In the genomic region with DNA sequence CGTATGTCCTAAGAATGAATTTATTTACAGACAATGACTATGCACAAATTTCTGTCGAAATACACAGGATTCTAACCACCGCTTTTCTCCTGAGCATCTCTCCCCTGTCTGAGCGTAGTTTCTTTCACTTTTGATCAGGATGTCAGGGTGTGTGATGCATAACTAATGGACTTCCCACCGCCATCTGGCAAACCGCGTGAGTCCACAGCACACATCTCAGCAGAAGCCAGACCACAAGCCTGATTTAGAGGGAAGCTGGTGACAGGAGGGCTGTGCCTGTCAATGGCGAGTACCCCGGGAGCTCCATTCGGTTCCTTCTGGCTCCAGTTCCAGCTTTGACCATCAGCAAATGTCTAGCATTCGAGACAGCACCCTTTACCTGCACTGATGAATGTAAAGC, we compare ENCODE assay signal across 10 mouse cellular contexts. TPM values are rescaled to one million over a fixed set of nuclear protein-coding genes. Genes with fewer than 3 reads are reported as not detected.
DNase-seq lines count a peak whose midpoint lies in the region; ATAC-seq and TF ChIP-seq lines count a peak whose summit lies in the region.
"Had no signal": no experiment of that assay in that cellular context is flagged by ENCODE, and none has a peak within 500 bp of the region (broad histone marks: within the 10 kb centered on the region; RNA-seq: fewer than 3 reads in every experiment).

No protein-coding gene starts in this region.

- no peaks in the 10 kb centered on the region for H3K9me3 ChIP-seq in heart, embryonic 14.5 days (ENCODE audit: control insufficient read depth, low read length)
- H3K9me3 ChIP-seq in liver, embryonic 15.5 days (replicated peaks) = no peaks in the 10 kb centered on the region

- H3K27ac ChIP-seq in heart, embryonic 14.5 days (replicated peaks in 1 of 2; ENCODE audit: control insufficient read depth in 1 of 2, insufficient read depth in 1 of 2, low read depth in 2 of 2, low read length in 2 of 2) = no peak overlapping the region
- no peak overlapping the region for H3K27ac ChIP-seq in liver, embryonic 15.5 days (replicated peaks)
- no peak overlapping the region for H3K27ac ChIP-seq in gastrocnemius, adult 2 months
- H3K27ac ChIP-seq: liver, embryonic 14.5 days had no signal

- intact Hi-C loops in heart, postnatal 36 days (cut with DNase I) = no loop called here
- intact Hi-C loops in gastrocnemius, adult 2 months (cut with DNase I) = no loop called here

- TF ChIP-seq POLR2A in brain, embryonic 14.5 days (IDR thresholded peaks at IDR 0.05; ENCODE audit: borderline replicate concordance, extremely low read depth, insufficient read depth, insufficient read length, poor library complexity, severe bottlenecking) = no peak

- no peak overlapping the region for H3K4me3 ChIP-seq in heart, embryonic 14.5 days (ENCODE audit: control insufficient read depth in 1 of 2, insufficient read depth in 1 of 2, low read depth in 1 of 2, low read length in 2 of 2)
- no peak overlapping the region for H3K4me3 ChIP-seq in liver, embryonic 15.5 days (replicated peaks)
- no peak overlapping the region for H3K4me3 ChIP-seq in gastrocnemius, adult 2 months

- peak overlapping the region; percentile 16; the same call in 1 of the 2 replicates for H3K4me2 ChIP-seq in heart, embryonic 14.5 days (ENCODE audit: low read length)
- H3K4me2 ChIP-seq in liver, embryonic 15.5 days = peak overlapping the region; percentile 36; the same call in 1 of the 2 replicates

- no peak for TF ChIP-seq CTCF in brain, embryonic 14.5 days (IDR thresholded peaks at IDR 0.05; ENCODE audit: borderline replicate concordance, extremely low read depth, insufficient read depth, insufficient read length)
- TF ChIP-seq CTCF in gastrocnemius, adult 2 months (IDR thresholded peaks at IDR 0.05) = no peak

- 48% methylated on average over 11 of the region's 11 CpGs for WGBS in heart, embryonic 14.5 days
- 15% methylated on average over 11 of the region's 11 CpGs for WGBS in liver, embryonic 15.5 days (ENCODE audit: insufficient replicate concordance)

- H3K27me3 ChIP-seq in heart, embryonic 14.5 days (ENCODE audit: control insufficient read depth, insufficient read depth, low read length) = no peaks in the 10 kb centered on the region
- no peaks in the 10 kb centered on the region for H3K27me3 ChIP-seq in liver, embryonic 15.5 days

- no peak overlapping the region for H3K9ac ChIP-seq in heart, embryonic 14.5 days (ENCODE audit: low read length)
- no peak overlapping the region for H3K9ac ChIP-seq in liver, embryonic 15.5 days
- H3K9ac ChIP-seq: liver, embryonic 14.5 days had no signal

- H3K36me3 ChIP-seq in heart, embryonic 14.5 days (ENCODE audit: control insufficient read depth, insufficient read depth, low read length) = no peaks in the 10 kb centered on the region
- H3K36me3 ChIP-seq in liver, embryonic 15.5 days (replicated peaks) = no peaks in the 10 kb centered on the region

- H3K4me1 ChIP-seq in heart, embryonic 14.5 days (ENCODE audit: control insufficient read depth in 2 of 2, insufficient read depth in 2 of 2, low read length in 2 of 2) = peaks cover 6 to 18% of the 10 kb centered on the region in 2 experiments
- H3K4me1 ChIP-seq in liver, embryonic 15.5 days (replicated peaks) = no peaks in the 10 kb centered on the region

- no peak for DNase-seq in heart, postnatal 36 days
- DNase-seq in 416B (ENCODE audit: low read depth) = peak; percentile 81
- DNase-seq in brain, embryonic 14.5 days (ENCODE audit: low read depth) = peak; percentile 41
- no peak for DNase-seq in gastrocnemius, adult 2 months
- DNase-seq in gastrocnemius, adult 18-20 months (ENCODE audit: low spot score) = no peak
- no peak for DNase-seq in layer of hippocampus, adult 8-10 months (ENCODE audit: low spot score in 2 of 2)

- no peak for ATAC-seq in heart, embryonic 14.5 days (ENCODE audit: insufficient number of reproducible peaks, insufficient read depth, low FRiP score, low read depth)
- no peak for ATAC-seq in liver, embryonic 15.5 days (ENCODE audit: insufficient read depth)
- ATAC-seq: intestine, postnatal 0 days had no signal

RNA-seq across cellular contexts. Expression of a gene that starts 17.3 kb away (rescaled TPM):
- polyA plus RNA-seq in heart, embryonic 14.5 days (2014; fragmentation: Nextera tagmentation; extraction: Ambion mirVana) = 7.8 and 8.4 TPM in 2 replicates
- total RNA-seq in heart, postnatal 36 days (2021) = 1 to 10 TPM; 6.4 to 6.6 TPM
- polyA plus RNA-seq in brain, embryonic 14.5 days (2012; rRNA removed) = 14.0 and 16.6 TPM in 2 replicates
- polyA plus RNA-seq in liver, embryonic 15.5 days (2015; fragmentation: Nextera tagmentation; extraction: Ambion mirVana) = 3.9 and 4.0 TPM in 2 replicates
- total RNA-seq in gastrocnemius, adult 2 months (2021) = 10 to 100 TPM in 1 of 2 experiments, 1 to 10 TPM in 1; 9.6 to 10.8 TPM
- 10 to 100 TPM; 11.3 to 13.4 TPM for total RNA-seq in gastrocnemius, adult 18-20 months (2021)
- 10 to 100 TPM; 24.1 to 27.6 (median 25.0) TPM for total RNA-seq in layer of hippocampus, adult 8-10 months (2022)

Comparison
In these comparisons a context has a peak if more than half of its experiments do, and no peak if none do; other contexts are left out.
1. DNase-seq: peak in 416B (single experiment) and brain, embryonic 14.5 days (single experiment); none in heart, postnatal 36 days (0 of 2), gastrocnemius, adult 2 months (single experiment), gastrocnemius, adult 18-20 months (single experiment) and layer of hippocampus, adult 8-10 months (0 of 2).